Mouse (Mus musculus): ENCODE measurements around the gene Arhgef15.

The Arhgef15 gene

DNA sequence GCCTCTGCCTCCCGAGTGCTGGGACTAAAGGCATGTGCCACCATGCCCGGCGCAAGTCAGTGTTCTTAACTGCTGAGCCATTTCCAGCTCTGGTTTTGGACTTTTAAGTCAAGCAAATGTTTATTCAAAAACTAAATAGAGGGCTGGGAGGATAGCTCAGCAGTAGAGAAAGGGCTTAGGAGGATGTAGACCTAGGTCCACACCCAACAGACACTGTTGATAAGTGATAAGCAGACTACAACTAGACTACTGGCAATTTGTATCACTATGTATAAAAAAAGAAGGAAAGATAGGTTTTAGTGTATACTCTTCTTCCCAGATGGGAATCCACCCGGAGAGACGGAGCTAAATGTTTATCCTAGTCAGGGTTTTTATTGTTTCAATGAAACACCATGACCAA is 61.0 kb downstream of the Arhgef15 start:
- in situ Hi-C loops (cut with MseI, MboI) = no loop called here

DNA sequence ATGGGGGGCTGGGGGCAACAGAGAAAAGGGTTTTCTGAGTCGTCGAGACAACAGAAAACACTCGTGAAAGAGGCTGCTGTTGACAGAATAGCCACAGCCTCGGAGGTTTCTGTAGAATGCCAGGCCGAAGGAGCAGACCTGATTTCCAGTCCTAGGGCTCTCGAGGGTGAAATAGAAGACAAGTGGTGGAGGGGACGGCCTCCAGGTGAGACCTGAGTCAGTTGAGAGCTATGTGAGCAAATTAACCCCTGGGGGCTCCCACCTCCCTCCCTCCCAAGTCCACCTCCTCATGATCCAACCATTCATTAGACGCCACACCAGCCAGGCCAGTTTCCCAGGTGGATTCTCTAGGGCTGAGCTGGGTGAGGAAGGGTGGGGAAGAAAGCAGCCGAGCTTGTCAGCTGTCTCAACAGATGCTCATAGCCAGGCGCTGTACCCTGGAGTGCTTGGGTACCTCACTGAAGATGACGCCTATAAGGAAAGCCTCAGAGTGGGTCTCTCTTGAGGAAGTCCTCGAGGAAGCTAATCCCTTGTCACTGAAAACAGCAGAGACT is 63.3 kb downstream of the Arhgef15 start:
- in situ Hi-C loops (cut with MseI, MboI) = no loop called here

Data from mouse trophoblast stem cell (cell line).